Mouse (Mus musculus) G1E (cell line): Measurements from ENCODE around the gene Ddx31.

Experiments
- CTCF ChIP-seq: IDR thresholded peaks from 2 replicates; pipeline ENCODE4 v1.5.1; 2012; ENCODE audit warnings: low read depth, low read length, inconsistent platforms, mixed read lengths
- GATA1 ChIP-seq: IDR thresholded peaks from 2 replicates; pipeline ENCODE4 v1.6.1; 2012; ENCODE audit warnings: borderline replicate concordance, low read length, inconsistent platforms, mixed read lengths
- GATA2 ChIP-seq: IDR thresholded peaks from 2 replicates; pipeline ENCODE4 v1.6.1; 2012; ENCODE audit warnings: low read depth, low read length, inconsistent platforms, borderline replicate concordance
- POLR2AphosphoS5 ChIP-seq: IDR thresholded peaks from 2 replicates; pipeline ENCODE4 v1.6.1; 2012; ENCODE audit warnings: low read depth, low read length, inconsistent platforms; ENCODE audit not compliant: insufficient replicate concordance
- TAL1 ChIP-seq: conservative IDR thresholded peaks from 2 replicates; pipeline ENCODE4 v1.6.1; 2012; ENCODE audit warnings: low read depth, low read length, inconsistent platforms, mixed read lengths

DNA sequence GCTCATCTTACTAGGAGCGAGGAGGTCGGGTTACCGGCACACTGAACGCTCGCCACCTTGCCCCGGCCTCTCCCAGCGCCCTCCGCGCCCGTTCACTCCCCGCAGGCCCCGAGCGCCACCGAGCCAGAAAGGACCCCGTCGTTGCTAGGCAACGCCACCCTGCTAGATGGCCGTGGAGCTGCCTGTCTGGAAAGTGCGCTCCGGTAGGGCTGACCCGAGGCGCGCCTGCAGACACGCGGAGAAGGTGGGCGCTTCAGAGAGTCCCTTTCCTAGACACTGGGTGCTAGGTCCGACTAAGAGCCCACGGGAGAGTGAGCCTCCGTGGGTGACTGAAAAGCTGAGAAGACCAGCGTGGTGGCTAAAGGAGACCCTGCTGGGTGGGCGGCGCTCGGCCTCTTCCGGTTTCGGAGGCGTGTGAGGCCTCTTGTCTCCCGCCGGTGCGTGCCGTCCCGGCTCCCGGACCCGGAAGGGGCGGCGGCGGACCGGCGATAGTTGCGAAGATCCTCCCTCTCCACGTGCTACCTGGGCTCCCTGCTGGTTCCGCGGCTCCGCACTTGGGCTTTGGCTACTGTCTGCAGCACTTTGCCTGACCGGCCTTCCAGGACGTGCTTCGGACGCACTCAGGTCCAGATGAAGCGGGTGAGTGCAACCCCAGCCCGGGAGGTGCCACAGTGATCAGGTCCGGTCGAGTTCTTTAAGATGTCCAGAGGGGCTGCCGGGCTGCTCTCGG, at the start of gene Ddx31, which contains the start of gene Gtf3c4:
- TF ChIP-seq CTCF (no peak), TAL1 (no peak), GATA1 (no peak), POLR2AphosphoS5 (no peak), GATA2 (no peak)
